Mouse (Mus musculus): Measurements from ENCODE around the gene Zdhhc19.

- TF ChIP-seq CTCF (IDR thresholded peaks at IDR 0.05; ENCODE audit: control insufficient read depth, insufficient read depth, insufficient replicate concordance, low read depth, low read length) (no peak), POLR2A (IDR thresholded peaks at IDR 0.05; ENCODE audit: control insufficient read depth, low read depth, low read length) (no peak)
These were observed 42.7 kb downstream of the Zdhhc19 start for GRCm38 (mm10) chr16:32538761-32539255.
